Mouse (Mus musculus) embryonic fibroblast, embryonic 13.5 days (primary cell): ENCODE data around the gene Pms2.

Source experiments
- CTCF ChIP-seq: IDR thresholded peaks from 2 replicates; pipeline ENCODE4 v1.5.1; 2011; ENCODE audit warnings: mild to moderate bottlenecking, control low read depth, low read length, moderate library complexity, borderline replicate concordance; ENCODE audit not compliant: insufficient read depth
- POLR2A ChIP-seq: IDR thresholded peaks from 2 replicates; pipeline ENCODE4 v1.6.1; 2011; ENCODE audit warnings: low read depth, mild to moderate bottlenecking, control low read depth, low read length, moderate library complexity

DNA sequence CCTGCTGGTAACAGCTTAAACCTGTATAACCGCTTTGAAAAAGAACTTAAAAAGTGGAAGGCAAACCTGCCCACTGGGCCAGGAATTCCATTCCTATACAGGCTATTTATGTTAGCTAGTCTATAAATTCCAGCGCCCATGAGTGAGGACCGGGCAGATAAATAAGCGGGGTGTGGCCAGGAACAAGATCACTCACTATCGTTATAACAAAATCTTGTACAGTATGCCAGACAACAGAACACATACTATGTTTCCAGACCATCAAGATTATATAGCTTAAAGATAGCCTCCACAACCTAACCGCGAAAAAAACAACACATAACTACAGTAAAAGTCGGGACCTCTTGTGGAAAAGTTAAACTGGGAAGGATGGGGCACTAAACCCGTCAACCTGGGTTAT, 838 bp upstream of the Pms2 start:
- TF ChIP-seq CTCF, result no peak
- TF ChIP-seq POLR2A, result no peak
